Mouse (Mus musculus) bone marrow, adult 2 months (tissue): ENCODE measurements around the gene Prtg. TPM values are rescaled to one million over a fixed set of nuclear protein-coding genes. Genes with fewer than 3 reads are reported as not detected.

Experiments used
- H3K27ac ChIP-seq: fragments of 200-500 bp; 2 replicates; pipeline ENCODE4 v1.5.1; 2012; ENCODE audit warnings: low read depth, mild to moderate bottlenecking, control low read depth, inconsistent platforms, low read length; ENCODE audit not compliant: control insufficient read depth, poor library complexity, insufficient read depth
- H3K4me1 ChIP-seq: fragments of 200-500 bp; 2 replicates; pipeline ENCODE4 v1.6.1; 2011; ENCODE audit warnings: low read length; ENCODE audit not compliant: control insufficient read depth, insufficient read depth
- H3K4me3 ChIP-seq: fragments of 200-500 bp; replicated peaks from 2 replicates; pipeline ENCODE3; 2011; ENCODE audit warnings: mild to moderate bottlenecking, low read depth, low read length, control low read depth; ENCODE audit not compliant: control insufficient read depth
- CTCF ChIP-seq: fragments of 200-500 bp; IDR thresholded peaks from 2 replicates; pipeline ENCODE4 v1.5.1; 2011; ENCODE audit warnings: low read length, control low read depth; ENCODE audit not compliant: control insufficient read depth, insufficient read depth
- POLR2A ChIP-seq: fragments of 200-500 bp; IDR thresholded peaks from 2 replicates; pipeline ENCODE4 v1.6.1; 2011; ENCODE audit warnings: low read depth, mild to moderate bottlenecking, control low read depth, low read length, borderline replicate concordance; ENCODE audit not compliant: control insufficient read depth
- WGBS: fragments of 180-500 bp; shearing (Covaris S2); methylation state at CpG from one replicate; pipeline ENCODE4 v1.1.7; 2018; 5-methylcytosine and 5-hydroxymethylcytosine counted together
- polyA plus RNA-seq: library from polyadenylated mRNA; stranded (reverse); fragments of >200 nt; gene quantifications from 2 replicates; pipeline ENCODE4 v1.2.4, GENCODE M21; 2011; ENCODE audit warnings: low replicate concordance; ENCODE audit not compliant: missing spikeins, insufficient read depth, insufficient read length

Prtg gene
- polyA plus RNA-seq, 1 experiment: 0.55 TPM

DNA sequence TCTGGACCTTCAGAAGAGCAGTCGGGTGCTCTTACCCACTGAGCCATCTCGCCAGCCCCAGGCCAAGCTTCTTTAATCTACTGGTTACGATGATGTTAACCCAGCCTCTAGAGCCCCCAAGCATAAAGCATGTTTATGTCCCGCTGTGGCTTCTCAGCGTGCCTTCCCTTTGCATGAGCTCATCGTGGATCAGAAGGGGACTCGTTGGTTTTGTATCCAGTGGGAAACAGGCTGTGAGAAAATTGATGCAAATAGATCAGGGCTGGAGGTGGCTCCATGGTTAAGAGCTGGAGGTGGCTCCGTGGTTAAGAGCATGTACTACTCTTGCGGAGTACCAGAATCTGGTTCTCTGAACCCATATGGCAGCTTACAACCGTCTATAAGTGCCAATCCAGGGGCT lies 54.6 kb downstream of the Prtg start:
- Histone ChIP-seq H3K4me3 (no peak overlapping the region), H3K27ac (no peak overlapping the region), H3K4me1 (no peaks in the 10 kb centered on the region)
- TF ChIP-seq CTCF (no peak), POLR2A (no peak)
- 84% methylated on average over 10 of the region's 10 CpGs for WGBS

DNA sequence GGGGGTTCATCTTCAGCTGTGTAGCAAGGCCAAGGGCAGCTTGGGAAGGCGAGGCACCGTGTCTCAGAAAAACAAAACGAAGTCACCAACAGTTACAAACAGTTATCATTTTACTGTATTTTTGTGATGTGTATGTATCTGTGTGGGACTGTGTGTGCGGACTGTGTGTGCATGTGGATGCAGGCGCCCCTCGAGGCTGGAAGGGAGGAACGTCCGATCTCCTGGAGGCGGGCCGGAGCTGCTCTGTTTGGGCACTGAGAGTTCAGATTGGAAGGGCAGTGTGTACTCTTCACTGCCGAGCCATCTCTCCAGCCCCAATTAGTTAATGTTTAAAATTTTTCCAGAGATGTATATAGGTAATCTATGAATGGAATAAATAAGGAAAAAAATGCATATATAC lies 55.5 kb downstream of the Prtg start:
- no peak for TF ChIP-seq POLR2A
- TF ChIP-seq CTCF: no peak
- 83% methylated on average over 11 of the region's 11 CpGs for WGBS

DNA sequence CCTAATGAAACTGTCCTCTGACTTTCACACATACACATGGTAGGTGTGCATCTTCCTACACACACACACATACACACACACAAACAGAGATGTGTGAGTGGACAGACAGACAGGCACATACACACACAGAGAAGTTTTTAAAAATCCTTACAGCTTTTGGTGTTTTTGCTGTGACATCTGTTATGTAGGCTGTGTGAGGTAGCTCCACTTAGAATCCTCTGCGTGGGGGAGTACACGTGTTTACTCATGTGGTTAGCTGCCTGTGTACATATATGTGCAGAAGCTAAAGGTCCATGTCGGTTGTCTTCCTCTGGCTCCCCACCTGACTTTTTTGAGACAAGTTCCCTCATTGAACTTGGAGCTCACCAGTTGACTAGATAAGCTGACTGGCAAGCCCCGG lies 56.3 kb downstream of the Prtg start:
- WGBS: 80% methylated on average over 4 of the region's 4 CpGs
- Histone ChIP-seq H3K27ac (no peak overlapping the region), H3K4me1 (no peaks in the 10 kb centered on the region), H3K4me3 (no peak overlapping the region)
- no peak for TF ChIP-seq POLR2A
- no peak for TF ChIP-seq CTCF

More for the DNA sequence above, 55.5 kb downstream of the Prtg start:
- Histone ChIP-seq H3K4me1 (no peaks in the 10 kb centered on the region), H3K27ac (no peak overlapping the region), H3K4me3 (no peak overlapping the region)

GRCm38 (mm10) chr9:72863773-72864172 lies 57.1 kb downstream of the Prtg start:
- Histone ChIP-seq H3K4me1 (no peaks in the 10 kb centered on the region), H3K4me3 (no peak overlapping the region), H3K27ac (no peak overlapping the region)
- TF ChIP-seq CTCF (no peak), POLR2A (no peak)
- WGBS: 79% methylated on average over 5 of the region's 5 CpGs

- TF ChIP-seq CTCF (no peak), POLR2A (no peak)
- 77% methylated on average over 6 of the region's 6 CpGs for WGBS
- no peaks in the 10 kb centered on the region for H3K4me1 ChIP-seq
- no peak overlapping the region for H3K4me3 ChIP-seq
- H3K27ac ChIP-seq: no peak overlapping the region
Measured at GRCm38 (mm10) chr9:72867434-72867833, 60.8 kb downstream of the Prtg start.

- no peak overlapping the region for H3K4me3 ChIP-seq
- TF ChIP-seq POLR2A: no peak
- TF ChIP-seq CTCF: no peak
- no peaks in the 10 kb centered on the region for H3K4me1 ChIP-seq
- H3K27ac ChIP-seq: no peak overlapping the region
- 66% methylated on average over 2 of the region's 2 CpGs for WGBS
Measured at GRCm38 (mm10) chr9:72868774-72869173, 62.1 kb downstream of the Prtg start.

DNA sequence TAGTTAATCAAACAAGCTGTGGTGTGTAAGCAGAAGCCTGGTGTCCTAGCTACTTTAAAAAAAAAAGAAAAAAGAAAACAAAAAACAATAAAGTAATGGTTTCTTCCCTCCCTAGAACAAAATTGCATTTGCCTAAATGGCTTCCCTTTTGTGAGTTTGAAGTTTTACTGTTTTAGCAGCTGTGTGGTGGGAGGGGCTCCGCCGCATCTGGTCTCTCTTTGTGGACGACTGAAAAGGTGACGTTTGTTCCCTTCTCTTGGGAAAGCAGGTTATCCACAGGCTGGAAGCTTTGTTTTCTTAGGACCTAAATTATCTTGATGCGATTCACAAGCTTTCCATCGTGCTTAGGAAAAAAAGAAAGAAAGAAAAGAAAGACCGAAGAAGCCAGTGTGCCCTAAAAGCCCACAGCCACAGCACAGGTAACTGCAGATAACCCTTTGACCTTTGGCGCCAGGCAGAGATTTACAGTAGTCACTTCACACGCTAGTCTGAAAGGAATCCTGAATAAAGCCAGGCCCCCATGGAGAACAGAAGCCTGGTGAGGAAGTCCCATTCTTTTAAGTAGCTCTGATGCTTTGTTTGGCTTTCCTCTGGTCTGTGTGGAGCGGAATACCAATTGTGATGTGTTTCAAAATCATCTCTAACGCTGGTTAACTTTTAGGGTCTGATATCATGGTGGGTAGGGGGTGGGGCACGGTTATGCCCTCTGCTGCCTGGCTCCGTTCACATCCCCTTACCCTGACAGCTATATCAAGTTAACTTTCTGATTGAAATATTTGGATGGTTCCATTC lies 65.0 kb downstream of the Prtg start:
- Histone ChIP-seq H3K4me3 (no peak overlapping the region), H3K27ac (no peak overlapping the region), H3K4me1 (no peaks in the 10 kb centered on the region)
- 29% methylated on average over 13 of the region's 13 CpGs for WGBS
- TF ChIP-seq POLR2A (no peak), CTCF (no peak)

DNA sequence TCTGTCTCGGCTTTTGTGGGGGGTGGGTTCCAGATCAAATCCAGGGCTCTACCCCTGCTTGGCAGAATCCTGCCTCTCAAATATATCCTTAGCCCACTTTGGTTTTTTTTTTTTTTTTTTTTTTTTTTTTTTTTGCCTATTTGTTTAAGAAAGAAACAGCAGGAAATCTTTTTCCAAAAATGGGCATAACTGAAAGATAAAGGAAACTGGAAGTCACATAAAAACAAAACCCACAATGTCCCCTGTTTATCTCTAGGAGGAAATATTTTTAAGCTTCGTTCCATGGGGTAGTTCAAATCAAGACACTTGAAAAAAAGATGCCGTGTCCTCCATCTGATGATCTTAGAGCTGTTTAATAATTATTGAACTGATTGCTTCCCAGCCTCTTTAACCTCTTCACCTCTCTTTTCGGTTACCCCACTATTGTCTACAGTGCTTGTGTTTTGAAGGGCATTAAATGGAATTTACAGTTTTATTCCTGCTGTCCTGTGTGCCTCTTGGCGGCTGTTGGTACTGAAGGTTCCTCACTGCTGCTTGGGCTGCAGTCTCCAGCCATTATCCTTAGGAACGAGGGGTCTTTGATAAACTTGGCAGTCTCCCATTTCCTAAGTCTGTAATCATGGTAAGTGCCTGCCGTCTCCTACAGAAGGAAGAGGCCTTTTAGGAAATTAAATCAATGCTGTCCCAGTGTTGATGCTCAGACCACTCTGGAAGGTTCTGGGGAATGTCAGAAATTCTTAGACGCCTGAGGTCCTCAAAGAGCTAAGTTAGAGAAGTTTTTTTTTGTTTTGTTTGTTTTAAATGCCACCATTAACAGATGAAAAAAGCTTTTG lies 65.8 kb downstream of the Prtg start:
- H3K4me3 ChIP-seq: no peak overlapping the region
- TF ChIP-seq POLR2A (no peak), CTCF (no peak)
- no peaks in the 10 kb centered on the region for H3K4me1 ChIP-seq
- no peak overlapping the region for H3K27ac ChIP-seq
- WGBS: 69% methylated on average over 8 of the region's 8 CpGs
